Mouse (Mus musculus): ENCODE measurements around the gene Arid1b. TPM values are rescaled to one million over a fixed set of nuclear protein-coding genes. Genes with fewer than 3 reads are reported as not detected.

Arid1b gene
- polyA plus RNA-seq, 1 experiment from 2014 or later, result 20.5 TPM

- Histone ChIP-seq H3K4me1 (replicated peaks; ENCODE audit: control insufficient read depth, insufficient read depth, low read length) (peaks cover 38% of the 10 kb centered on the region), H3K9me3 (ENCODE audit: control insufficient read depth, low read length) (no peaks in the 10 kb centered on the region), H3K9ac (no peak overlapping the region), H3K27ac (no peak overlapping the region), H3K36me3 (replicated peaks; ENCODE audit: control insufficient read depth, insufficient read depth) (no peaks in the 10 kb centered on the region), H3K4me2 (replicated peaks) (no peak overlapping the region), H3K4me3 (replicated peaks; ENCODE audit: low read length) (no peak overlapping the region), H3K27me3 (ENCODE audit: control insufficient read depth, insufficient read depth, low read length) (no peaks in the 10 kb centered on the region)
- no peak for ATAC-seq (ENCODE audit: low FRiP score)
- DNase-seq (ENCODE audit: low spot score), result no peak
- WGBS, result 73% methylated on average over 4 of the region's 4 CpGs
Observed at GRCm38 (mm10) chr17:5166175-5166574, 172.0 kb downstream of the Arid1b start.

- H3K4me3 ChIP-seq (replicated peaks; ENCODE audit: low read length), result no peak overlapping the region
- no peak for ATAC-seq (ENCODE audit: low FRiP score)
- H3K9ac ChIP-seq, result no peak overlapping the region
- H3K4me1 ChIP-seq (replicated peaks; ENCODE audit: control insufficient read depth, insufficient read depth, low read length), result peaks cover 37% of the 10 kb centered on the region
- no peak overlapping the region for H3K4me2 ChIP-seq (replicated peaks)
- no peaks in the 10 kb centered on the region for H3K36me3 ChIP-seq (replicated peaks; ENCODE audit: control insufficient read depth, insufficient read depth)
- no peaks in the 10 kb centered on the region for H3K9me3 ChIP-seq (ENCODE audit: control insufficient read depth, low read length)
- 83% methylated on average over 7 of the region's 7 CpGs for WGBS
- DNase-seq (ENCODE audit: low spot score), result no peak
- no peaks in the 10 kb centered on the region for H3K27me3 ChIP-seq (ENCODE audit: control insufficient read depth, insufficient read depth, low read length)
- no peak overlapping the region for H3K27ac ChIP-seq
Observed at GRCm38 (mm10) chr17:5168046-5168445, 173.9 kb downstream of the Arid1b start.

GRCm38 (mm10) chr17:5168640-5169039, 174.5 kb downstream of the Arid1b start:
- no peaks in the 10 kb centered on the region for H3K36me3 ChIP-seq (replicated peaks; ENCODE audit: control insufficient read depth, insufficient read depth)
- 80% methylated on average over 7 of the region's 7 CpGs for WGBS
- H3K4me1 ChIP-seq (replicated peaks; ENCODE audit: control insufficient read depth, insufficient read depth, low read length), result peaks cover 40% of the 10 kb centered on the region
- no peak for DNase-seq (ENCODE audit: low spot score)
- H3K4me2 ChIP-seq (replicated peaks), result no peak overlapping the region
- no peak overlapping the region for H3K9ac ChIP-seq
- ATAC-seq (ENCODE audit: low FRiP score), result no peak
- no peak overlapping the region for H3K4me3 ChIP-seq (replicated peaks; ENCODE audit: low read length)
- no peak overlapping the region for H3K27ac ChIP-seq
- no peaks in the 10 kb centered on the region for H3K27me3 ChIP-seq (ENCODE audit: control insufficient read depth, insufficient read depth, low read length)
- no peaks in the 10 kb centered on the region for H3K9me3 ChIP-seq (ENCODE audit: control insufficient read depth, low read length)

GRCm38 (mm10) chr17:5170321-5170720, 176.2 kb downstream of the Arid1b start:
- Histone ChIP-seq H3K36me3 (replicated peaks; ENCODE audit: control insufficient read depth, insufficient read depth) (no peaks in the 10 kb centered on the region), H3K4me3 (replicated peaks; ENCODE audit: low read length) (no peak overlapping the region), H3K4me1 (replicated peaks; ENCODE audit: control insufficient read depth, insufficient read depth, low read length) (peaks cover 32% of the 10 kb centered on the region), H3K4me2 (replicated peaks) (no peak overlapping the region), H3K27ac (no peak overlapping the region), H3K27me3 (ENCODE audit: control insufficient read depth, insufficient read depth, low read length) (no peaks in the 10 kb centered on the region), H3K9ac (no peak overlapping the region), H3K9me3 (ENCODE audit: control insufficient read depth, low read length) (no peaks in the 10 kb centered on the region)
- 88% methylated on average over 12 of the region's 12 CpGs for WGBS
- DNase-seq (ENCODE audit: low spot score) (no peak), ATAC-seq (ENCODE audit: low FRiP score) (0 out of 2 replicates have a peak, but pooled peaks have one; percentile 15)

GRCm38 (mm10) chr17:5171467-5171866, 177.3 kb downstream of the Arid1b start:
- Histone ChIP-seq H3K9me3 (ENCODE audit: control insufficient read depth, low read length) (no peaks in the 10 kb centered on the region), H3K4me3 (replicated peaks; ENCODE audit: low read length) (no peak overlapping the region), H3K9ac (no peak overlapping the region), H3K27ac (no peak overlapping the region), H3K4me1 (replicated peaks; ENCODE audit: control insufficient read depth, insufficient read depth, low read length) (peaks cover 25% of the 10 kb centered on the region), H3K4me2 (replicated peaks) (no peak overlapping the region), H3K36me3 (replicated peaks; ENCODE audit: control insufficient read depth, insufficient read depth) (no peaks in the 10 kb centered on the region), H3K27me3 (ENCODE audit: control insufficient read depth, insufficient read depth, low read length) (no peaks in the 10 kb centered on the region)
- DNase-seq (ENCODE audit: low spot score), result no peak
- ATAC-seq (ENCODE audit: low FRiP score), result no peak
- WGBS, result 94% methylated on average over 5 of the region's 5 CpGs

GRCm38 (mm10) chr17:5174426-5175020, 180.4 kb downstream of the Arid1b start:
- no peak overlapping the region for H3K27ac ChIP-seq
- no peak overlapping the region for H3K4me3 ChIP-seq (replicated peaks; ENCODE audit: low read length)
- H3K27me3 ChIP-seq (ENCODE audit: control insufficient read depth, insufficient read depth, low read length), result no peaks in the 10 kb centered on the region
- ATAC-seq (ENCODE audit: low FRiP score), result no peak
- H3K9ac ChIP-seq, result no peak overlapping the region
- no peaks in the 10 kb centered on the region for H3K9me3 ChIP-seq (ENCODE audit: control insufficient read depth, low read length)
- H3K4me2 ChIP-seq (replicated peaks), result no peak overlapping the region
- peaks cover 27% of the 10 kb centered on the region for H3K4me1 ChIP-seq (replicated peaks; ENCODE audit: control insufficient read depth, insufficient read depth, low read length)
- no peak for DNase-seq (ENCODE audit: low spot score)
- no peaks in the 10 kb centered on the region for H3K36me3 ChIP-seq (replicated peaks; ENCODE audit: control insufficient read depth, insufficient read depth)
- 87% methylated on average over 6 of the region's 6 CpGs for WGBS

GRCm38 (mm10) chr17:5175535-5175934, 181.4 kb downstream of the Arid1b start:
- whole genome bisulfite sequencing, result 84% methylated on average over 8 of the region's 8 CpGs
- Histone ChIP-seq H3K9ac (no peak overlapping the region), H3K4me2 (replicated peaks) (no peak overlapping the region), H3K27me3 (ENCODE audit: control insufficient read depth, insufficient read depth, low read length) (no peaks in the 10 kb centered on the region), H3K4me1 (replicated peaks; ENCODE audit: control insufficient read depth, insufficient read depth, low read length) (peaks cover 20% of the 10 kb centered on the region), H3K4me3 (replicated peaks; ENCODE audit: low read length) (no peak overlapping the region), H3K27ac (no peak overlapping the region), H3K9me3 (ENCODE audit: control insufficient read depth, low read length) (no peaks in the 10 kb centered on the region), H3K36me3 (replicated peaks; ENCODE audit: control insufficient read depth, insufficient read depth) (no peaks in the 10 kb centered on the region)
- no peak for ATAC-seq (ENCODE audit: low FRiP score)
- no peak for DNase-seq (ENCODE audit: low spot score)

GRCm38 (mm10) chr17:5176315-5176714, 182.2 kb downstream of the Arid1b start:
- H3K4me1 ChIP-seq (replicated peaks; ENCODE audit: control insufficient read depth, insufficient read depth, low read length), result peaks cover 20% of the 10 kb centered on the region
- H3K36me3 ChIP-seq (replicated peaks; ENCODE audit: control insufficient read depth, insufficient read depth), result no peaks in the 10 kb centered on the region
- H3K9me3 ChIP-seq (ENCODE audit: control insufficient read depth, low read length), result no peaks in the 10 kb centered on the region
- no peak overlapping the region for H3K4me3 ChIP-seq (replicated peaks; ENCODE audit: low read length)
- no peaks in the 10 kb centered on the region for H3K27me3 ChIP-seq (ENCODE audit: control insufficient read depth, insufficient read depth, low read length)
- ATAC-seq (ENCODE audit: low FRiP score), result no peak
- no peak overlapping the region for H3K4me2 ChIP-seq (replicated peaks)
- DNase-seq (ENCODE audit: low spot score), result no peak
- no peak overlapping the region for H3K9ac ChIP-seq
- 63% methylated on average over 2 of the region's 2 CpGs for WGBS
- H3K27ac ChIP-seq, result no peak overlapping the region

- no peaks in the 10 kb centered on the region for H3K36me3 ChIP-seq (replicated peaks; ENCODE audit: control insufficient read depth, insufficient read depth)
- peaks cover 13% of the 10 kb centered on the region for H3K4me1 ChIP-seq (replicated peaks; ENCODE audit: control insufficient read depth, insufficient read depth, low read length)
- DNase-seq (ENCODE audit: low spot score) (no peak), ATAC-seq (ENCODE audit: low FRiP score) (no peak)
- no peaks in the 10 kb centered on the region for H3K27me3 ChIP-seq (ENCODE audit: control insufficient read depth, insufficient read depth, low read length)
- no peak overlapping the region for H3K9ac ChIP-seq
- no peaks in the 10 kb centered on the region for H3K9me3 ChIP-seq (ENCODE audit: control insufficient read depth, low read length)
- no peak overlapping the region for H3K4me3 ChIP-seq (replicated peaks; ENCODE audit: low read length)
- no peak overlapping the region for H3K4me2 ChIP-seq (replicated peaks)
- WGBS, result 87% methylated on average over 10 of the region's 10 CpGs
- no peak overlapping the region for H3K27ac ChIP-seq
Observed at GRCm38 (mm10) chr17:5178534-5178933, 184.4 kb downstream of the Arid1b start.

GRCm38 (mm10) chr17:5179004-5179403, 184.9 kb downstream of the Arid1b start:
- Histone ChIP-seq H3K27ac (no peak overlapping the region), H3K4me1 (replicated peaks; ENCODE audit: control insufficient read depth, insufficient read depth, low read length) (peaks cover 17% of the 10 kb centered on the region), H3K4me2 (replicated peaks) (no peak overlapping the region), H3K9ac (no peak overlapping the region), H3K36me3 (replicated peaks; ENCODE audit: control insufficient read depth, insufficient read depth) (no peaks in the 10 kb centered on the region), H3K27me3 (ENCODE audit: control insufficient read depth, insufficient read depth, low read length) (no peaks in the 10 kb centered on the region), H3K4me3 (replicated peaks; ENCODE audit: low read length) (no peak overlapping the region), H3K9me3 (ENCODE audit: control insufficient read depth, low read length) (no peaks in the 10 kb centered on the region)
- ATAC-seq (ENCODE audit: low FRiP score), result no peak
- no peak for DNase-seq (ENCODE audit: low spot score)
- 53% methylated on average over 7 of the region's 7 CpGs for WGBS

All from hindbrain, embryonic 14.5 days (tissue).